Mouse (Mus musculus): Measurements from ENCODE around the gene Mif.
"Not testable (repeated sequence)": the region's sequence is repeated elsewhere in the genome, so short reads cannot be mapped to it uniquely, and the experiment has no call there.

Gene Mif

GRCm38 (mm10) chr10:75859786-75860470 is at the start of gene Mif:
TSS of gene Mif (minus strand) at chr10:75860240.
- peak; percentile 95 for DNase-seq (ENCODE audit: low read depth)

- DNase-seq (ENCODE audit: low read depth) = no peak
Observed at GRCm38 (mm10) chr10:75906882-75907281, 46.8 kb upstream of the Mif start.

- no peak for DNase-seq (ENCODE audit: low read depth)
Observed at GRCm38 (mm10) chr10:75904391-75904790, 44.4 kb upstream of the Mif start.

GRCm38 (mm10) chr10:75898846-75899245 is 38.8 kb upstream of the Mif start:
- peak; percentile 46 for DNase-seq (ENCODE audit: low read depth)

GRCm38 (mm10) chr10:75898039-75898564 is 38.1 kb upstream of the Mif start:
- DNase-seq (ENCODE audit: low read depth) = no peak

GRCm38 (mm10) chr10:75897373-75897772 is 37.3 kb upstream of the Mif start:
- no peak for DNase-seq (ENCODE audit: low read depth)

- no peak for DNase-seq (ENCODE audit: low read depth)
Observed at GRCm38 (mm10) chr10:75896208-75896607, 36.2 kb upstream of the Mif start.

- no peak for DNase-seq (ENCODE audit: low read depth)
Observed at GRCm38 (mm10) chr10:75895730-75896129, 35.7 kb upstream of the Mif start.

GRCm38 (mm10) chr10:75894601-75895000 is 34.6 kb upstream of the Mif start:
- no peak for DNase-seq (ENCODE audit: low read depth)

- no peak for DNase-seq (ENCODE audit: low read depth)
Observed at GRCm38 (mm10) chr10:75893089-75893750, 33.2 kb upstream of the Mif start, which contains the start of gene Derl3. TSS of gene Derl3 (plus strand) at chr10:75893413.

GRCm38 (mm10) chr10:75889406-75890153 is 29.5 kb upstream of the Mif start:
- DNase-seq (ENCODE audit: low read depth) = no peak

GRCm38 (mm10) chr10:75887504-75887903 is 27.5 kb upstream of the Mif start:
- not testable (repeated sequence) for DNase-seq (ENCODE audit: low read depth)

GRCm38 (mm10) chr10:75884742-75885141 is 24.7 kb upstream of the Mif start:
- DNase-seq (ENCODE audit: low read depth) = no peak

GRCm38 (mm10) chr10:75883232-75883552 is 23.2 kb upstream of the Mif start:
- peak; percentile 75 for DNase-seq (ENCODE audit: low read depth)

- peak; percentile 7 for DNase-seq (ENCODE audit: low read depth)
Observed at GRCm38 (mm10) chr10:75882433-75883231, 22.6 kb upstream of the Mif start.

- no peak for DNase-seq (ENCODE audit: low read depth)
Observed at GRCm38 (mm10) chr10:75881578-75882432, 21.8 kb upstream of the Mif start.

GRCm38 (mm10) chr10:75880771-75881577 is 20.9 kb upstream of the Mif start:
- DNase-seq (ENCODE audit: low read depth) = no peak

- DNase-seq (ENCODE audit: low read depth) = no peak
Observed at GRCm38 (mm10) chr10:75880351-75880750, 20.3 kb upstream of the Mif start.

GRCm38 (mm10) chr10:75878836-75879235 is 18.8 kb upstream of the Mif start:
- DNase-seq (ENCODE audit: low read depth) = no peak

GRCm38 (mm10) chr10:75873543-75874170 is 13.6 kb upstream of the Mif start:
- no peak for DNase-seq (ENCODE audit: low read depth)

Data from 416B (cell line).